Mouse (Mus musculus) heart, postnatal 0 days (tissue): Measurements from ENCODE around the gene Nfia.

Experiments used
- CTCF ChIP-seq: IDR thresholded peaks from 2 replicates; pipeline ENCODE4 v1.5.1; 2016; ENCODE audit warnings: antibody characterized with exemption, control low read depth, low read depth
- EP300 ChIP-seq: IDR thresholded peaks from 2 replicates; pipeline ENCODE4 v1.6.1; 2016; ENCODE audit warnings: antibody characterized with exemption, low read depth

DNA sequence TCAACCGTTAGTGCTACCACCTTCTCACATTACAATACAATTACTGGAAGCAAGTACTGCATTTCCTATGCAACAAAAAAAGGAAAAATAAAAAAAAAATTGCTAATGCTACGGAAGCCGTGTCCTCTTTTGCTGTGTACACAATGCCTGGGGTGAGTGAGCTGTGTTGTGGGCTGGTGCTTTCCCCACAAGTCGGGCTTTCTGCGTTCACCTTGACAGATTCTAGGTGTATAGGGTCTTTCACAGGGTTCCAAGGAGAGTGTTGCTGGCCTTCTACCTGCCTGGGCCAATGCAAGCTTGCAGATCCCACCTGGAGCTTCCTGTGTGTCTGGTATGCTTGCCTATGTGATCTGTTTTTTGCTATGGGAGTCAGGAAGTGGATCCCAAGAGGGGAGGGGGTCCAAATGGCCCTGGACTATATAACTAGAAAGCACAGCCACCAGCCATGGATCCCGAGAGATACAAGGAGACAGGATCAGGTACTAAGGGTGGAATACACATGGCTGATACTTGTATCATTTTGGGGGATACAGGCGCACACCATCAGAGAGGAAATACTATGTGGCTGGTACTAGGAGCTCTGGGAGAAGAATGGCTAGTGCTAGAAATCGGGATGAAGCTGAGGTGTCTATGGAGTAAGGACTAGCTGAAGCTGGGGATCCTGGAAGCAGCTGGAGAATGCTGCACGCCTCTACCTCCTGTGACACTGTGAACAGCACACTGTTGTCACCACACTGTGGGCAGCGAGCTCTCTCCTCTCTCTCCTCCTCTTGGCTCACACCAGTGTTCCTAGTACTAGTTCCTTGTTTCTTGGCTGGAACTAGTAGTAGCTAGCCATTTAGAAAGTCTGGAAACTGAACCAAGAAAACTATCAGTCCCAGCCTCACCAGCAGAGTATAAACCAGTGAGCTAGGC is 346.5 kb downstream of the Nfia start:
- TF ChIP-seq CTCF (no peak), EP300 (no peak)
